Mouse (Mus musculus) liver, adult 2 months (tissue): ENCODE data around the gene Zbtb20.

Source experiments
- CTCF ChIP-seq: fragments of 200-500 bp; IDR thresholded peaks from 2 replicates; pipeline ENCODE4 v1.5.1; 2011; ENCODE audit warnings: low read depth, low read length, control low read depth
- POLR2A ChIP-seq: fragments of 200-500 bp; IDR thresholded peaks from 2 replicates; pipeline ENCODE4 v1.6.1; 2011; ENCODE audit warnings: low read length, control low read depth; ENCODE audit not compliant: insufficient read depth; ENCODE audit errors: extremely low read depth

DNA sequence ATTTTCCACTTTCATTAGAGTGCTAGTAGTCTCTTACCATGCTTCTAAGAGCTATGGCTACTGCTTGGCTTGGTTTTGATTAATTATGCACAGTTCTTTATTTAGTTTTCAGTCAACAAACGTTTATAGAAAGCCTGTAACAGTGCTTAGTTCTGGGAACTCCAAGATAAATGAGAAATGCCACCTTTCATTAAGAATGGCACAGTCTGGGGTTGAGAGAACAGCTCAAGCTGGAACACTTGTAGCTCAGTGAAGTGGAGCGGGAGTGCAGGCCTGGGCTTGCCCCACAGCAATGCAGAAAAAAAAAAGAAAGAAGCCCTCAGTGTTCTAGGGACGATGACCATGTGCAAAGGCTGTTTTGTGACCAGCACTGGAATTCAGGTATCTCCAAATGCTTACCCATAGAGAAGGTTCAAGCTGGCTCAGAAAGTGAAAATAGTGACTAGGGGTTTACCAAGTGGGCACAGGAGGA, 589.7 kb downstream of the Zbtb20 start:
- TF ChIP-seq CTCF, result no peak
- TF ChIP-seq POLR2A, result no peak
